10 mouse cellular contexts compared by ENCODE assay signal in the genomic region with DNA sequence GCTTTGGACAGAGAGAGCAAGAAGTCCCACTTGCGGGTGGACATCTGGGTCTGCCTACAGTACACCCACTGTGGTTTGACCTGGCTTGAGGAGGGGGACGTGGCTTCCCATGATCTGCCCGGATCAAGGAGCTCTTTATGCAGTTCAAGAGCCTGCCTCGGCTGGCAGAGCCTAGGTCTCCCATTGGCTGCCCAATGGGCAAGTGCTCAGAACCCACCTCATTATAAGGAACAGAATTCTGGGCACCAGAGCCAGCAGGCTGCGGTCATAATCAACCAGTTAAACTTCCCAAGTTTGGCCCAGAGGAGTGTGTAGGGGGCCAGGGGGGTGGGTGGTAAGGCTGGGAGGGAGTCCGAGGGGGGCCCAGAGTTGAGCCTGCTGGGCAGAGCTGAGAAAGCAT. TPM values are rescaled to one million over a fixed set of nuclear protein-coding genes. Genes with fewer than 3 reads are reported as not detected.
DNase-seq lines count a peak whose midpoint lies in the region; ATAC-seq and TF ChIP-seq lines count a peak whose summit lies in the region.
"Had no signal": no experiment of that assay in that cellular context is flagged by ENCODE, and none has a peak within 500 bp of the region (broad histone marks: within the 10 kb centered on the region; RNA-seq: fewer than 3 reads in every experiment).

No protein-coding gene starts in this region.

- no peak for TF ChIP-seq CTCF in bone marrow, adult 2 months (IDR thresholded peaks at IDR 0.05; ENCODE audit: control insufficient read depth, insufficient read depth, low read length)
- TF ChIP-seq CTCF in kidney, adult 2 months (conservative IDR thresholded peaks at IDR 0.05; ENCODE audit: insufficient read depth, insufficient read length, low read depth, low read length) = no peak

- 36% methylated on average over 6 of the region's 6 CpGs for WGBS in bone marrow, adult 2 months
- 55% methylated on average over 6 of the region's 6 CpGs for WGBS in limb, embryonic 12.5 days
- WGBS in kidney, adult 2 months = 73% methylated on average over 6 of the region's 6 CpGs

- ATAC-seq in limb, embryonic 12.5 days (ENCODE audit: insufficient number of reproducible peaks, insufficient read depth, low FRiP score, low TSS enrichment, low read depth) = no peak

- H3K27me3 ChIP-seq in limb, embryonic 12.5 days = no peaks in the 10 kb centered on the region; the same call in 1 of the 2 replicates
- H3K27me3 ChIP-seq in kidney, adult 2 months (replicated peaks; ENCODE audit: control insufficient read depth, insufficient read depth, low read length) = no peaks in the 10 kb centered on the region

- TF ChIP-seq POLR2A in bone marrow, adult 2 months (IDR thresholded peaks at IDR 0.05; ENCODE audit: borderline replicate concordance, control insufficient read depth, low read depth, low read length) = no peak
- TF ChIP-seq POLR2A in kidney, adult 2 months (IDR thresholded peaks at IDR 0.05; ENCODE audit: low read depth, low read length) = no peak

- no peak overlapping the region for H3K4me2 ChIP-seq in limb, embryonic 12.5 days

- no peaks in the 10 kb centered on the region for H3K9me3 ChIP-seq in limb, embryonic 12.5 days

- H3K36me3 ChIP-seq in limb, embryonic 12.5 days = no peaks in the 10 kb centered on the region
- H3K36me3 ChIP-seq in kidney, adult 2 months (ENCODE audit: control insufficient read depth, insufficient read depth, low read length) = no peaks in the 10 kb centered on the region

- peak overlapping the region; percentile 94 for H3K27ac ChIP-seq in bone marrow, adult 2 months (ENCODE audit: control insufficient read depth, insufficient read depth, low read depth, low read length, poor library complexity)
- peak overlapping the region; percentile 66; the same call in 1 of the 2 replicates for H3K27ac ChIP-seq in limb, embryonic 12.5 days
- no peak overlapping the region for H3K27ac ChIP-seq in kidney, adult 2 months (ENCODE audit: insufficient read depth, low read depth, low read length)

- H3K4me3 ChIP-seq in bone marrow, adult 2 months (replicated peaks; ENCODE audit: control insufficient read depth, low read depth, low read length) = no peak overlapping the region
- H3K4me3 ChIP-seq in limb, embryonic 12.5 days (replicated peaks) = no peak overlapping the region
- no peak overlapping the region for H3K4me3 ChIP-seq in kidney, adult 2 months (ENCODE audit: insufficient read depth, low read depth, low read length)

- no peak overlapping the region for H3K9ac ChIP-seq in limb, embryonic 12.5 days (replicated peaks)

- DNase-seq in cerebellum, adult 9-11 months = peak; percentile 34
- DNase-seq in cerebellum, postnatal 14 days = no peak
- DNase-seq in layer of hippocampus, adult 8-10 months (ENCODE audit: low spot score in 2 of 2) = peak; percentile 57 to 70
- DNase-seq in layer of hippocampus, adult 9-10 months (ENCODE audit: low spot score) = no peak
- DNase-seq in kidney, adult 2 months = no peak
- DNase-seq in adrenal gland, postnatal 4 days (ENCODE audit: low spot score in 2 of 2) = no peak
- DNase-seq: adrenal gland, postnatal 14 days; embryo, embryonic 11 days had no signal

- H3K4me1 ChIP-seq in bone marrow, adult 2 months (ENCODE audit: control insufficient read depth, insufficient read depth, low read length) = peaks cover 16% of the 10 kb centered on the region
- H3K4me1 ChIP-seq in limb, embryonic 12.5 days (replicated peaks) = peaks cover 66% of the 10 kb centered on the region
- peaks cover 22% of the 10 kb centered on the region for H3K4me1 ChIP-seq in kidney, adult 2 months (ENCODE audit: control insufficient read depth, insufficient read depth, low read length)

RNA-seq across cellular contexts. Expression of gene Arrb1, which starts 9.0 kb away (rescaled TPM):
- total RNA-seq in layer of hippocampus, adult 8-10 months (2022) = 100 to 1,000 TPM; 138 to 175 (median 160) TPM
- polyA plus RNA-seq in bone marrow, adult 2 months (2011; ENCODE audit: insufficient read depth, insufficient read length, low replicate concordance, missing spikeins) = 80.4 and 89.7 TPM in 2 replicates
- 8.1 and 8.4 TPM in 2 replicates for polyA plus RNA-seq in limb, embryonic 12.5 days (2016; fragmentation: Nextera tagmentation; extraction: Ambion mirVana)
- polyA plus RNA-seq in kidney, adult 2 months (2012; rRNA removed) = 47.1 and 48.8 TPM in 2 replicates
- total RNA-seq in adrenal gland, postnatal 4 days (2021) = 10 to 100 TPM; 74.9 to 76.9 TPM

Comparison
In these comparisons a context has a peak if more than half of its experiments do, and no peak if none do; other contexts are left out.
1. DNase-seq: peak in cerebellum, adult 9-11 months (single experiment) and layer of hippocampus, adult 8-10 months (2 of 2); none in cerebellum, postnatal 14 days (0 of 2), layer of hippocampus, adult 9-10 months (single experiment), kidney, adult 2 months (single experiment) and adrenal gland, postnatal 4 days (0 of 2).